Mouse (Mus musculus) midbrain, postnatal 0 days (tissue): ENCODE measurements around the gene Ctcf. TPM values are rescaled to one million over a fixed set of nuclear protein-coding genes. Genes with fewer than 3 reads are reported as not detected.

ENCODE experiments used
- ATAC-seq: fragments of 200-750 bp; cut with Nextera tagmentation; 2 replicates; pipeline ENCODE4 v1.8.0; 2017; ENCODE audit warnings: moderate number of reproducible peaks, mild to moderate bottlenecking, moderate TSS enrichment, moderate library complexity; ENCODE audit not compliant: low FRiP score
- DNase-seq: peaks from one replicate; pipeline ENCODE4 v3.0.0-alpha.2; 2015; ENCODE audit warnings: low spot score
- H3K27ac ChIP-seq: fragments of 300-500 bp; sonication (generic); 2 replicates; pipeline ENCODE4 v1.5.1; 2014; ENCODE audit warnings: low read depth, mild to moderate bottlenecking, low read length, mixed read lengths
- H3K27me3 ChIP-seq: fragments of 300-500 bp; sonication (generic); 2 replicates; pipeline ENCODE4 v1.6.1; 2014; ENCODE audit warnings: low read length, control low read depth, mixed read lengths; ENCODE audit not compliant: insufficient read depth
- H3K36me3 ChIP-seq: fragments of 300-500 bp; sonication (generic); 2 replicates; pipeline ENCODE4 v1.6.1; 2014; ENCODE audit warnings: low read length, control low read depth, mixed read lengths; ENCODE audit not compliant: insufficient read depth
- H3K4me1 ChIP-seq: fragments of 300-500 bp; sonication (generic); 2 replicates; pipeline ENCODE4 v1.6.1; 2014; ENCODE audit warnings: mild to moderate bottlenecking, control low read depth, antibody characterized with exemption, low read length, mixed read lengths; ENCODE audit not compliant: insufficient read depth
- H3K4me2 ChIP-seq: fragments of 300-500 bp; sonication (generic); 2 replicates; pipeline ENCODE4 v1.6.1; 2014; ENCODE audit warnings: low read depth, mild to moderate bottlenecking, low read length, mixed read lengths; ENCODE audit not compliant: poor library complexity, severe bottlenecking
- H3K4me3 ChIP-seq: fragments of 300-500 bp; sonication (generic); 2 replicates; pipeline ENCODE4 v1.5.1; 2014; ENCODE audit warnings: low read depth, mild to moderate bottlenecking, low read length, moderate library complexity
- H3K9ac ChIP-seq: fragments of 300-500 bp; sonication (generic); replicated peaks from 2 replicates; pipeline ENCODE4 v1.6.1; 2014; ENCODE audit warnings: mild to moderate bottlenecking, low read length, moderate library complexity, mixed read lengths; ENCODE audit not compliant: poor library complexity, severe bottlenecking
- H3K9me3 ChIP-seq: fragments of 300-500 bp; sonication (generic); 2 replicates; pipeline ENCODE4 v1.6.1; 2016; ENCODE audit warnings: low read length, control low read depth
- CTCF ChIP-seq: IDR thresholded peaks from 2 replicates; pipeline ENCODE4 v1.5.1; 2016; ENCODE audit warnings: antibody characterized with exemption, mild to moderate bottlenecking
- WGBS: fragments of 180-500 bp; shearing (Covaris S2); extraction: QIAGEN DNeasy Blood & Tissue Kit; methylation state at CpG from one replicate; pipeline ENCODE4 v1.1.7; 2014; 5-methylcytosine and 5-hydroxymethylcytosine counted together
- polyA plus RNA-seq: library from polyadenylated mRNA; unstranded; fragments of >200 nt; fragmentation: Nextera tagmentation; extraction: Ambion mirVana; gene quantifications from 2 replicates; pipeline ENCODE4 v1.2.1, GENCODE M21; 2015
- total RNA-seq: library from RNA; depleted of rRNA; stranded (reverse); fragments of >200 nt; gene quantifications from 2 replicates; pipeline ENCODE4 v1.2.3, GENCODE M21; 2014

Ctcf gene
- total and polyA plus RNA-seq, 2 experiments from 2014 or later: 40.2 to 81.9 TPM

GRCm38 (mm10) chr8:105645205-105645604 is 8.8 kb downstream of the Ctcf start:
- no peak overlapping the region for H3K9ac ChIP-seq
- H3K4me3 ChIP-seq: no peak overlapping the region
- no peak overlapping the region for H3K4me2 ChIP-seq
- no peak overlapping the region for H3K27ac ChIP-seq
- H3K36me3 ChIP-seq: 0 out of 2 replicates have a peak, but pooled peaks cover 6% of the 10 kb centered on the region
- ATAC-seq: no peak
- H3K4me1 ChIP-seq: no peaks in the 10 kb centered on the region
- H3K27me3 ChIP-seq: no peaks in the 10 kb centered on the region
- WGBS: 100% methylated on average over 1 of the region's 1 CpGs
- no peak for TF ChIP-seq CTCF
- DNase-seq: no peak
- H3K9me3 ChIP-seq: no peaks in the 10 kb centered on the region

DNA sequence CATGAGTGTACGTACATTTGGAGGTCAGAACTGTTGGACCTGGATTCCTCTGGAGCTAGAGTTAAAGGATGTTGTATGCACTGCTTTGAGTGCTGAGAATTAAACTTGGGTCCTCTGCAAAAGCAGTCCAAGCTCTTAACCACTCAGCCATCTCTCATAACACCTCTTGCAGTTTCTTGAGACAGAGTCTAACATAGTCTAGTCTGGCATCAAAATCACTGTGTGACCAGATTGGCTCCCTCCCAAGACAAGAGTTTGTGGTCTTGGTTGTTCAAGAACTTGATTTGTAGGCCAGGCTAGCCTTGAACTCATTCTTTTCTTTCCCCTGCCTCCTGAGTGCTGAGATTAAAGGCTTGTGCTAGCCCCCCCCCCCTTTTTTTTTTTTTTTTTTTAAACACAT is 12.6 kb downstream of the Ctcf start:
- H3K9ac ChIP-seq: no peak overlapping the region
- no peak overlapping the region for H3K4me2 ChIP-seq
- H3K27ac ChIP-seq: no peak overlapping the region
- H3K9me3 ChIP-seq: no peaks in the 10 kb centered on the region
- 0 out of 2 replicates have a peak, but pooled peaks cover 11% of the 10 kb centered on the region for H3K36me3 ChIP-seq
- TF ChIP-seq CTCF: no peak
- DNase-seq (no peak), ATAC-seq (no peak)
- no peaks in the 10 kb centered on the region for H3K27me3 ChIP-seq
- H3K4me3 ChIP-seq: no peak overlapping the region
- WGBS: 100% methylated on average over 1 of the region's 1 CpGs
- H3K4me1 ChIP-seq: no peaks in the 10 kb centered on the region

DNA sequence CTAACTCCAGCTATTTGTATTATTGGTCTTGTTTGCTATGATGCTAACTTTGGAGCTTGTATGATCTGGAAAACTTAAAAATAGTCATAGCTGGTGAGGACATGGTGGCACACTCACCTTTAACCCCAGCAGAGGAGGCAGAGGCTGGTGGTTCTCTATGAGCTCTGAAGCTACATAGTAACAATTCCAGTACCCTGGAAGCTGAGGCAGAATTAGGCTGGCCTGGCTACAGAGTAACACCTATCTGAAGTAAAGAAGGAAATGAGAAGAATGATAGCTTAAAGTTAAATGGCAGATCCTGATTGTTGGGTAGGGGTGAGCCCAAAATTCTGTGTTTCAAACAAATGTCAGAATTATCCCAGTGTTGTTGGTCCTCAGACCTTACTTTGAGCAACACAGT is 21.3 kb downstream of the Ctcf start:
- no peak for ATAC-seq
- no peak for DNase-seq

GRCm38 (mm10) chr8:105661167-105661566 is 24.8 kb downstream of the Ctcf start:
- TF ChIP-seq CTCF: peak; percentile 63
- DNase-seq (peak; percentile 53), ATAC-seq (no peak)
- H3K27ac ChIP-seq: no peak overlapping the region
- H3K9me3 ChIP-seq: no peaks in the 10 kb centered on the region
- H3K4me1 ChIP-seq: no peaks in the 10 kb centered on the region
- WGBS: 72% methylated on average over 3 of the region's 3 CpGs
- H3K27me3 ChIP-seq: no peaks in the 10 kb centered on the region
- no peak overlapping the region for H3K4me3 ChIP-seq
- H3K4me2 ChIP-seq: no peak overlapping the region
- peaks cover 16% of the 10 kb centered on the region for H3K36me3 ChIP-seq
- H3K9ac ChIP-seq: no peak overlapping the region

More for the DNA sequence above, 21.3 kb downstream of the Ctcf start:
- H3K9me3 ChIP-seq: no peaks in the 10 kb centered on the region
- H3K4me1 ChIP-seq: no peaks in the 10 kb centered on the region
- 0 out of 2 replicates have a peak, but pooled peaks cover 5% of the 10 kb centered on the region for H3K36me3 ChIP-seq
- no peak for TF ChIP-seq CTCF
- H3K27ac ChIP-seq: no peak overlapping the region
- no peaks in the 10 kb centered on the region for H3K27me3 ChIP-seq
- H3K9ac ChIP-seq: no peak overlapping the region
- H3K4me2 ChIP-seq: no peak overlapping the region
- H3K4me3 ChIP-seq: no peak overlapping the region

- H3K9me3 ChIP-seq: no peaks in the 10 kb centered on the region
- H3K36me3 ChIP-seq: peaks cover 66% of the 10 kb centered on the region
- H3K9ac ChIP-seq: no peak overlapping the region
- no peaks in the 10 kb centered on the region for H3K27me3 ChIP-seq
- no peak overlapping the region for H3K4me3 ChIP-seq
- DNase-seq: no peak
- WGBS: 93% methylated on average over 1 of the region's 1 CpGs
- no peak for ATAC-seq
- no peaks in the 10 kb centered on the region for H3K4me1 ChIP-seq
- peak; percentile 53 for TF ChIP-seq CTCF
- no peak overlapping the region for H3K27ac ChIP-seq
- no peak overlapping the region for H3K4me2 ChIP-seq
These were observed 41.5 kb downstream of the Ctcf start for GRCm38 (mm10) chr8:105677891-105678290.

DNA sequence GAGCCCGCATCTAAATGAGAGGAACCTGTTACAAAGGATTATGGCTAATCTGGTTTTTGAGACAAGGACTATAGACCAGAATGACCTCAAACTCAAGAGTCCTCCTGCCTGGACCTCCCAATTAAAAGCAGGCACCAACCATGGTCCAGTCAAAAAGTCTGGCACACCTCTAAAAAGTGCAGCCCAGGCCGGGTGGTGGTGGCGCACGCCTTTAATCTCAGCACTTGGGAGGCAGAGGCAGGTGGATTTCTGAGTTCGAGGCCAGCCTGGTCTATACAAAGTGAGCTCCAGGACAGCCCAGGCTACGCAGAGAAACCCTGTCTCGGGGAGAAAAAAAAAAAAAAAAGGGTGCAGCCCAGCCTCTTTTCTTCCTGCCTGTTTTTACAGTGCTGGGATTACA is 49.0 kb downstream of the Ctcf start:
- Histone ChIP-seq H3K27ac (no peak overlapping the region), H3K27me3 (no peaks in the 10 kb centered on the region), H3K4me3 (no peak overlapping the region), H3K36me3 (peaks cover 34% of the 10 kb centered on the region), H3K9me3 (no peaks in the 10 kb centered on the region), H3K4me1 (no peaks in the 10 kb centered on the region), H3K9ac (no peak overlapping the region), H3K4me2 (no peak overlapping the region)
- no peak for TF ChIP-seq CTCF
- WGBS: 86% methylated on average over 7 of the region's 7 CpGs
- DNase-seq (no peak), ATAC-seq (no peak)
